Mouse (Mus musculus) limb, embryonic 10.5 days (tissue): ENCODE data around the gene Rnf6. TPM values are rescaled to one million over a fixed set of nuclear protein-coding genes. Genes with fewer than 3 reads are reported as not detected.
A peak's percentile ranks its signal among the peaks of the same experiment; 100 is the strongest.

Experiments used
- DNase-seq: peaks from one replicate; pipeline ENCODE4 v3.0.0-alpha.2; 2017; ENCODE audit warnings: low spot score
- H3K27ac ChIP-seq: fragments of 300-500 bp; sonication (generic); 2 replicates; pipeline ENCODE4 v1.5.1; 2016; ENCODE audit warnings: mild to moderate bottlenecking
- H3K27me3 ChIP-seq: fragments of 300-500 bp; sonication (generic); 2 replicates; pipeline ENCODE4 v1.6.1; 2016; ENCODE audit warnings: low read depth, mild to moderate bottlenecking; ENCODE audit not compliant: poor library complexity, severe bottlenecking
- H3K36me3 ChIP-seq: fragments of 300-500 bp; sonication (generic); 2 replicates; pipeline ENCODE4 v1.6.1; 2016; ENCODE audit warnings: mild to moderate bottlenecking, moderate library complexity
- H3K4me1 ChIP-seq: fragments of 300-500 bp; sonication (generic); 2 replicates; pipeline ENCODE4 v1.6.1; 2016
- H3K4me3 ChIP-seq: fragments of 300-500 bp; sonication (generic); 2 replicates; pipeline ENCODE4 v1.5.1; 2016; ENCODE audit warnings: mild to moderate bottlenecking, moderate library complexity
- H3K9me3 ChIP-seq: fragments of 300-500 bp; sonication (generic); replicated peaks from 2 replicates; pipeline ENCODE4 v1.6.1; 2016; ENCODE audit warnings: mild to moderate bottlenecking
- WGBS: fragments of 180-500 bp; shearing (Covaris S2); methylation state at CpG from one replicate; pipeline ENCODE4 v1.1.7; 2016; 5-methylcytosine and 5-hydroxymethylcytosine counted together
- polyA plus RNA-seq: library from polyadenylated mRNA; unstranded; fragments of >200 nt; fragmentation: Nextera tagmentation; extraction: Ambion mirVana; gene quantifications from 2 replicates; pipeline ENCODE4 v1.2.1, GENCODE M21; 2016

Rnf6 gene
- polyA plus RNA-seq, 1 experiment from 2014 or later, result 29.1 TPM

DNA sequence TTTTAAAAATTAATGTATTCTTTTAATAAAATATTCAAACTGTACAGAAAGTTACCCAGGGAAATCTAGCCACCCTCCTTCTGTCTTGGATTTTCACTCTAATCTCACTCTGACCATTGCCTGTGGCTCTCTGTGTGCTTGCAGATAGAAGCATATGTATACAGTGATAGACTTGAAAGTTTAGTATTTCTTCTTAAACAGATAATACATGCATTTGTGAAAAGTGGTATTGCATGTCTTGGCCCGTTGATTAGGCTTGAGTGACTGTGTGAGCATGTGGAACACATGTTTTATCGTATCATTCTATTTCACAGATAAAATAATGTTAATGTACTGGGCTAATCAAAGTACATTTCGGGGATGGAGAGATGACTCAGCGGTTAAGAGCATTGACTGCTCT lies 23.8 kb upstream of the Rnf6 start:
- H3K4me1 ChIP-seq, result no peaks in the 10 kb centered on the region
- peaks cover 10% of the 10 kb centered on the region for H3K36me3 ChIP-seq
- DNase-seq, result no peak
- H3K9me3 ChIP-seq, result no peaks in the 10 kb centered on the region
- no peak overlapping the region for H3K27ac ChIP-seq
- no peak overlapping the region for H3K4me3 ChIP-seq
- H3K27me3 ChIP-seq, result no peaks in the 10 kb centered on the region
- WGBS, result 97% methylated on average over 4 of the region's 4 CpGs

DNA sequence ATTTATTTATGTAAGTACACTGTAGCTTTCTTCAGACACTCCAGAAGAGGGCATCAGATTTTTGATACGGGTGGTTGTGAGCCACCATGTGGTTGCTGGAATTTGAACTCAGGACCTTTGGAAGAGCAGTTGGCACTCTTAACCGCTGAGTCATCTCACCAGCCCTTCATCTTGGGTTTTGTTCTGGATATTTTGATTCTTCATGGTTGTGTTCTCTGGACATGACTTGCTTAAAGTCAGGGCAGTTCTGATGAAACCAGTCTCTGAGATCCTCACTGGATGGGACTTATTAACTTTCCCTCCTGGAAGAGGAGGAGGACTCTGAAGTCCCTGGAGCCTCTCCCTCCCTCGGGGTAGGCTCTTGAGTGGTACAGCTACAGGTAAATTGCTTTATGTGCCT lies 19.8 kb upstream of the Rnf6 start:
- Histone ChIP-seq H3K9me3 (no peaks in the 10 kb centered on the region), H3K27me3 (no peaks in the 10 kb centered on the region), H3K4me3 (no peak overlapping the region), H3K36me3 (peaks cover 19% of the 10 kb centered on the region; the same call in 1 of the 2 replicates), H3K27ac (no peak overlapping the region), H3K4me1 (no peaks in the 10 kb centered on the region)
- 92% methylated on average over 3 of the region's 3 CpGs for WGBS
- no peak for DNase-seq

- no peaks in the 10 kb centered on the region for H3K9me3 ChIP-seq
- no peaks in the 10 kb centered on the region for H3K27me3 ChIP-seq
- WGBS, result 100% methylated on average over 2 of the region's 2 CpGs
- H3K27ac ChIP-seq, result no peak overlapping the region
- no peaks in the 10 kb centered on the region for H3K4me1 ChIP-seq
- H3K36me3 ChIP-seq, result peaks cover 20% of the 10 kb centered on the region; the same call in 1 of the 2 replicates
- H3K4me3 ChIP-seq, result no peak overlapping the region
- DNase-seq, result no peak
Measured at GRCm38 (mm10) chr5:146240771-146241170, 19.4 kb upstream of the Rnf6 start.

DNA sequence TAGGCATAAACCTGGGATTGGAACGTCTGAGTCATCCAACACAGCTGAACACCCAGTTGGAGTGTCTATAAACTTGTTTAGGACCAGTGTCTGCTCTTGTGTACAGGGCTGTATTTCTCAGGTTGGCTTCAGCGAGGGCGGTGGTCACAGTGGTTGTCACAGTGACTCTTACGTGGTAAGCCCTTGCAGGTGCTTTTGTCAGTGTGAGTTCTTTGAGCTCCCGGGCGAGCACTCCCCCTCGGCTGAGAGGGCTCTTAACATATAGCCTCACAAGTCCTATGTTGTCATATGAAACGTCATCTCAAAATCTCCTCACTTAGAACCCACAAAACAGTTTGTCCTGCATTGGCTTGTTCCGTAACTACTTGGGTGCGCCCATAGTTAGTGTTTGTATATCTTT lies 16.9 kb upstream of the Rnf6 start:
- Histone ChIP-seq H3K27ac (no peak overlapping the region), H3K4me1 (no peaks in the 10 kb centered on the region), H3K36me3 (peaks cover 23% of the 10 kb centered on the region; the same call in 1 of the 2 replicates), H3K4me3 (no peak overlapping the region), H3K27me3 (no peaks in the 10 kb centered on the region), H3K9me3 (no peaks in the 10 kb centered on the region)
- WGBS, result 93% methylated on average over 10 of the region's 10 CpGs
- no peak for DNase-seq

- WGBS, result 68% methylated on average over 1 of the region's 1 CpGs
Measured at GRCm38 (mm10) chr5:146234336-146234735, 13.0 kb upstream of the Rnf6 start.

GRCm38 (mm10) chr5:146232816-146233215 lies 11.5 kb upstream of the Rnf6 start:
- Histone ChIP-seq H3K36me3 (peaks cover 12% of the 10 kb centered on the region; the same call in 1 of the 2 replicates), H3K4me3 (peak overlapping the region; percentile 88), H3K27ac (no peak overlapping the region), H3K9me3 (no peaks in the 10 kb centered on the region), H3K4me1 (peaks cover 10% of the 10 kb centered on the region), H3K27me3 (no peaks in the 10 kb centered on the region)
- DNase-seq, result no peak
- WGBS, result 87% methylated on average over 11 of the region's 11 CpGs

More at GRCm38 (mm10) chr5:146234336-146234735, 13.0 kb upstream of the Rnf6 start:
- Histone ChIP-seq H3K27me3 (no peaks in the 10 kb centered on the region), H3K4me1 (peaks cover 10% of the 10 kb centered on the region), H3K27ac (no peak overlapping the region), H3K36me3 (peaks cover 23% of the 10 kb centered on the region; the same call in 1 of the 2 replicates), H3K9me3 (no peaks in the 10 kb centered on the region), H3K4me3 (no peak overlapping the region)
- no peak for DNase-seq

DNA sequence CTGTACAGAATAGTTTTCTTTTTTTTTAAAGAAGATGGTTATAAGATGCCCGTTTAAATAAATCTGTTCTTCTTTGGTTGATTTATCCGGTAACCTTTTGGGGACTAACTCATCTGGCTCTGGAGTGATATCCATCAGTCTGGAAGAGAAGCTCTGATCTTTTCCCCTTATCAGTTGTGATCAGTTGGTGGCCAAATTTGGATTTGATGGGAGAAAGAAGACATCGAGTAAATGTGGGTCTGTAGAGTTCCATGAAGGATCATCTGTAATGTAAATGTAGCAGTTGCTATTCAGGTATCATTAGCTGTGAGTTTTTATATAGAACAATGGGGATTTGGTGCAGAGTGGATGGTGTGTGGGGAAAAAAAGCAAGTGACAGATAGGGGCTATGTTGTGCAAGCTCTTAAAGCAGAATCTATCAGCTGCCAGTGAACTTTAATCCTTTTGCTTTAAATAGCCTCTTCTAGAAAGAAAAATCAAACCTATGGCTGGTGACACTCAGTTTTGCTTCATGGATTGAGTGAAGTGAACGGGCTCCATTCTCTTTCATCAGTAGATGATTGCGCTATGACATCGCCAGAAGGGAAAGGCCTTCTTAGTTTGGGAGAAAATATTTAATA lies 10.8 kb upstream of the Rnf6 start:
- peak overlapping the region; percentile 88 for H3K4me3 ChIP-seq
- H3K4me1 ChIP-seq, result peaks cover 10% of the 10 kb centered on the region
- peak overlapping the region; percentile 95 for H3K27ac ChIP-seq
- no peaks in the 10 kb centered on the region for H3K27me3 ChIP-seq
- no peak for DNase-seq
- H3K9me3 ChIP-seq, result no peaks in the 10 kb centered on the region
- peaks cover 5% of the 10 kb centered on the region; the same call in 1 of the 2 replicates for H3K36me3 ChIP-seq
- 47% methylated on average over 6 of the region's 6 CpGs for WGBS

DNA sequence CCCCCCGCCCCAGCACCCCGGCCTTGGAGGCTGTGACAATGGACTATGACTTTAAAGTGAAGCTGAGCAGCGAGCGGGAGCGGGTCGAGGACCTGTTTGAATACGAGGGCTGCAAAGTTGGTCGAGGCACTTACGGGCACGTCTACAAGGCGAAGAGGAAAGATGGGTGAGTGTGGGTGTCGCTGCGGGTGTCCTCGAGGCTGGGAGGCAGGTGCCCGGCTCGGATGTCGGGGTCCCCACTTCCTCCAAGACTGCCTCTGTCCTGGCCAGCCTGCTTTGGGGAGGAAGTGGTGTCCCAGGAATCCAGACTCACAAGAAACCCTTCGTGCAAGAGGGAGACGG lies 10.3 kb upstream of the Rnf6 start:
- WGBS, result under 1% methylated on average over 19 of the region's 19 CpGs
- no peaks in the 10 kb centered on the region for H3K9me3 ChIP-seq

DNA sequence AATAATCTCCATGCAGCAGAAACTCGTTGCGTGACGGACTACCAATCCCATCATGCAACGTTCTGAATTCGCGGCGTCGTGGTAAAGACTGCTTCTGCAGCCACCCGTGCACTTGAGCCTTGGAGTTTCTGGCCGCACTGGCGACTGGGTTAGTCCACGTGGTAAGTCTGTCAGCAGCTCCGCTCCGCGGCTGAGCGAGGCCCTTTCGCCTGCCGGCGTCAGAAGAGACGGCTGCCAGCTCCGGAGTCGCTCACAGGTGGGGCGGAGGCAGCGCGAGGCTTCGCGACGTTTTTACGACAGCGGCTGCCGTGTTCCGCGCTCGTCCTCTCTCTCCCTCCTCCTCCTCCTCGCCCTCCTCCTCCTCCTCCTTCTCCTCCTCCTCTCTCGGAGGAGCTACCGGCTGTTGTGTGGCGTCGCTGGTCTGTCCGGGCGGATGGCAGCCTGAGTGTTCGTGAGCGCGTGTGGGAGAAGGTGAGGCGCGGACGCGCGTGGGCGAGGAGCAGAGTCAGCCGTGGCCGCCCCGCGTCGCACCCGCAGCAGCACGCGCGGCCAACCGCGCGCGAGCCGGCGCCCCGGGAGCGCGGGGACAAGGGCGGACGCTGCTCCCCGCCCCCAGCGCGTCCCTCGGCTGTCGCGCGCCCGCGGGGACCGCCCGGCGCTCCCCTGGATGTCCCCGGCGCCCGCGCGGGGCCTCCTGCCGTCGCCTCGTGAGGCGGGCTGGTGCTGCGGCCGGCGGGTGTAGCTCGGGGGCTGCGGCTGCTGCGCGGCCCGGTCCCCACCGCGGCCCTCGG lies 9.7 kb upstream of the Rnf6 start, which contains the start of gene Cdk8:
TSS of gene Cdk8 (plus strand) at position 367 of the 791 bp plus-strand sequence.
- WGBS, result 0% methylated on average over 77 of the region's 102 CpGs
- H3K36me3 ChIP-seq, result 0 out of 2 replicates have a peak, but pooled peaks cover 4% of the 10 kb centered on the region

More for the DNA sequence above, 10.3 kb upstream of the Rnf6 start:
- Histone ChIP-seq H3K4me1 (peaks cover 10% of the 10 kb centered on the region), H3K36me3 (0 out of 2 replicates have a peak, but pooled peaks cover 4% of the 10 kb centered on the region), H3K4me3 (peak overlapping the region; percentile 88), H3K27me3 (no peaks in the 10 kb centered on the region), H3K27ac (peak overlapping the region; percentile 95)
- DNase-seq, result peak; percentile 57

GRCm38 (mm10) chr5:146229869-146230650 lies 8.7 kb upstream of the Rnf6 start:
- Histone ChIP-seq H3K4me3 (peak overlapping the region; percentile 88), H3K4me1 (peaks cover 10% of the 10 kb centered on the region), H3K36me3 (no peaks in the 10 kb centered on the region), H3K27ac (peak overlapping the region; percentile 95), H3K27me3 (no peaks in the 10 kb centered on the region), H3K9me3 (no peaks in the 10 kb centered on the region)
- 64% methylated on average over 16 of the region's 17 CpGs for WGBS
- DNase-seq, result no peak

More for the DNA sequence above, 9.7 kb upstream of the Rnf6 start, which contains the start of gene Cdk8:
- Histone ChIP-seq H3K9me3 (no peaks in the 10 kb centered on the region), H3K4me3 (peak within 1 kb of the TSS; percentile 88), H3K27me3 (no peaks in the 10 kb centered on the region), H3K4me1 (peaks cover 10% of the 10 kb centered on the region), H3K27ac (peak within 1 kb of the TSS; percentile 95)
- DNase-seq, result peak; percentile 96

DNA sequence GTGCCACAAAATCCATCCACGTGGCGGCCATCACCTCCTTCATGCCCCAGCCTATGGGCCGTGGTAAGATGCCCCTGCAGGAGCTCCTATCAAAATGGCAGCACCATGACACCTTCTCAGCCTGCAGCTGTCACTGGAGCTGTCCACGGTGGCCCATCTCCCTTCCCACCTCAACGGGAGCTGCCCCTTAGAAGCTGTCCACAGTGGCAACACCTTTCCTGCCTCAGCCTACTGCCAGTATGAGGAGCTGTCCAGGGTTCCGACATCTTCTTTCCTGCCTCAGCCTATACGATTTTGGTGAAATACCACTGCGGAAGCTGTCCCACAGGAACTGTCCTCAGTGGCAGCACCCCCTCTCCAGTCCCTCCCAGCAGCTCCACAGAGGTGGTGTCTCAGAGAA lies 6.1 kb upstream of the Rnf6 start:
- H3K36me3 ChIP-seq, result no peaks in the 10 kb centered on the region
- H3K9me3 ChIP-seq, result no peaks in the 10 kb centered on the region
- H3K27ac ChIP-seq, result no peak overlapping the region
- H3K4me3 ChIP-seq, result no peak overlapping the region
- 87% methylated on average over 8 of the region's 8 CpGs for WGBS
- peaks cover 5% of the 10 kb centered on the region for H3K4me1 ChIP-seq
- H3K27me3 ChIP-seq, result no peaks in the 10 kb centered on the region
- no peak for DNase-seq

DNA sequence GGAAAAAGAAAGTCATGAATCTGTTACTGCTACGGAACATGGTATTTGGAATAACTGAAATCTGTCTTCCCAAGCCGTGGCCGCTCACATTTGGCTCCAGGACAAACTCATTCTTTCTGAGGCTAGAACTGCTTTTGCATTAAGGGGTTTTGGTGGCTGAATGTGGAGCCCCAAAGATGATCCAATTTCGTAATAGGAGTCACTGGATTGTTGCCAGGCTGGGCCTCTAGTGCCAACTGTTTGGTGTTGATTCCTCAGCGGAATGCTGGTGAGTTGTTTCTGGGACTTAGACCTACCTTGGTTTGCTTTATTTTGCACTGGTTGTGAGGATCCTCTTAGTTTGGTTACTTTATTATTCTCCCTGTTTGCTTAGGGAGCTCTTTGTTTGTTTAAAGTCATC lies 2.4 kb upstream of the Rnf6 start:
- WGBS, result 94% methylated on average over 5 of the region's 5 CpGs
- no peak overlapping the region for H3K4me3 ChIP-seq
- H3K36me3 ChIP-seq, result peaks cover 10% of the 10 kb centered on the region
- H3K27ac ChIP-seq, result no peak overlapping the region
- no peaks in the 10 kb centered on the region for H3K9me3 ChIP-seq
- peaks cover 7% of the 10 kb centered on the region for H3K4me1 ChIP-seq
- DNase-seq, result no peak
- no peaks in the 10 kb centered on the region for H3K27me3 ChIP-seq
